Mouse (Mus musculus) embryonic facial prominence, embryonic 10.5 days (tissue): ENCODE results near the gene Plekhh3. TPM values are rescaled to one million over a fixed set of nuclear protein-coding genes. Genes with fewer than 3 reads are reported as not detected.
A peak's percentile ranks its signal among the peaks of the same experiment; 100 is the strongest.

ENCODE experiments used
- DNase-seq: peaks from one replicate; pipeline ENCODE4 v3.0.0-alpha.2; 2017; ENCODE audit warnings: low spot score
- H3K27ac ChIP-seq: fragments of 300-500 bp; sonication (generic); replicated peaks from 2 replicates; pipeline ENCODE4 v1.5.1; 2016; ENCODE audit warnings: mild to moderate bottlenecking
- H3K27me3 ChIP-seq: fragments of 300-500 bp; sonication (generic); replicated peaks from 2 replicates; pipeline ENCODE4 v1.6.1; 2016; ENCODE audit warnings: low read depth, mild to moderate bottlenecking; ENCODE audit not compliant: poor library complexity, severe bottlenecking
- H3K36me3 ChIP-seq: fragments of 300-500 bp; sonication (generic); replicated peaks from 2 replicates; pipeline ENCODE4 v1.6.1; 2016; ENCODE audit warnings: mild to moderate bottlenecking, moderate library complexity
- H3K4me1 ChIP-seq: fragments of 300-500 bp; sonication (generic); 2 replicates; pipeline ENCODE4 v1.6.1; 2016
- H3K4me3 ChIP-seq: fragments of 300-500 bp; sonication (generic); 2 replicates; pipeline ENCODE4 v1.5.1; 2016; ENCODE audit warnings: mild to moderate bottlenecking, moderate library complexity
- H3K9me3 ChIP-seq: fragments of 300-500 bp; sonication (generic); 2 replicates; pipeline ENCODE4 v1.6.1; 2016; ENCODE audit warnings: mild to moderate bottlenecking
- WGBS: fragments of 180-500 bp; shearing (Covaris S2); methylation state at CpG from one replicate; pipeline ENCODE4 v1.1.7; 2016; 5-methylcytosine and 5-hydroxymethylcytosine counted together
- polyA plus RNA-seq: library from polyadenylated mRNA; unstranded; fragments of >200 nt; fragmentation: Nextera tagmentation; extraction: Ambion mirVana; gene quantifications from 2 replicates; pipeline ENCODE4 v1.2.1, GENCODE M21; 2016

Gene Plekhh3
- polyA plus RNA-seq, 1 experiment from 2014 or later, result 4.0 TPM

DNA sequence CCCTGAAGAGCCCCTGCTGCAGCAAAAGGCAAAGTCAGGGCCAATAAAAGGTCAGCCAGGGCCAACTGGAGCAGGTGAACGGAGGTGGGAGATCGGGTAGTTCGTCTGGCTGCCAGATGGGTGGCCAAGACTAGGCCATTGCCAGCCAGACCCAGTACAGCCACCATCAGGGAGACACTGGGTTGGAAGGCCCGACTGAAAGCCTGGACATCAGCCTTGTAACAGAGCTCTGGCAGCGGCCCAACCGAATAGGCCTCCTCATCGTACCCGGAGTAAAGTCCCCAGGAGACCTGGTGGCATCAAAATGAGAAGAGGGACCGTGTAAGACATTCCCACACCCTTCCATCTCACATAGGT is 3.2 kb upstream of the Plekhh3 start:
- no peaks in the 10 kb centered on the region for H3K9me3 ChIP-seq
- peaks cover 85% of the 10 kb centered on the region for H3K27me3 ChIP-seq
- no peak for DNase-seq
- WGBS, result 27% methylated on average over 9 of the region's 9 CpGs
- H3K4me3 ChIP-seq, result peak overlapping the region; percentile 55
- peaks cover 88% of the 10 kb centered on the region for H3K4me1 ChIP-seq
- H3K36me3 ChIP-seq, result no peaks in the 10 kb centered on the region
- H3K27ac ChIP-seq, result peak overlapping the region; percentile 78

DNA sequence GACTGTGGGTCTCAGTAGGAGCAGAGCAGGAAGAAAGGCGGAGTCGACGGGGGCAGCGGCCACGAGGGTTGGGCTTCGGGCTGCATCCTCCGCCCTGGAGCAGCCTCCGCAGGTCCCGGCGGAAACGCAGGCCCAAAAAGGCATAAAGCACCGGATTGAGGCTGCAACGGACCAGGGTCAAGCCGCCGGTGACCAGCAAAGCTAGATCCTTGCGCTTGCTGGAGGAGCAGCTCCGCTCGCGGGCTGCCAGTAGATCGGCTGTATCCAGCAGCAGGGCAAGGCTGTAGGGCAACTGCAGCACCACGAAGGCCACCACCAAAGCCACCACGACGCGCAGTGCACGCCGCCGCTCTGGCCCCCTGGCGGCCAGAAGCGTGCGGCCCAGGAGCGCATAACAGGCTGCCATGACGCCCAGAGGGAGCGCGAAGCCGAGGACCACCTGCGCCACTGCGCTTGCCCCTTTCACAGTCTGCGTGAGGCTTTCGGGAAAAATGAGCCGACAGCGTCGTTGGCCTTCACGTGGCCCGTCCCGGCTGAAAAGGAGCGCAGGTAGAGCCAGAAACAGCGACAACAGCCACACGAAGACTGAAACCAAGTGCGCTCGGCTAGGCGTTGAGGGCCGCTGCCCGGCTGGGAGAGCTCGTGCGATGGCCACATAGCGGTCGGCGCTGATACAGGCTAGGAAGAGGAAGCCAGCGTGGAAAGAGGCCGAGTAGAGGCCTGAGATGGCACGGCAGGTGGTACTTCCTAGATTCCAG is 2.7 kb upstream of the Plekhh3 start:
- Histone ChIP-seq H3K36me3 (no peaks in the 10 kb centered on the region), H3K9me3 (no peaks in the 10 kb centered on the region), H3K4me1 (peaks cover 93% of the 10 kb centered on the region), H3K27me3 (peaks cover 85% of the 10 kb centered on the region), H3K27ac (peak overlapping the region; percentile 78), H3K4me3 (peak overlapping the region; percentile 55)
- peak; percentile 91 for DNase-seq
- WGBS, result under 1% methylated on average over 61 of the region's 61 CpGs

DNA sequence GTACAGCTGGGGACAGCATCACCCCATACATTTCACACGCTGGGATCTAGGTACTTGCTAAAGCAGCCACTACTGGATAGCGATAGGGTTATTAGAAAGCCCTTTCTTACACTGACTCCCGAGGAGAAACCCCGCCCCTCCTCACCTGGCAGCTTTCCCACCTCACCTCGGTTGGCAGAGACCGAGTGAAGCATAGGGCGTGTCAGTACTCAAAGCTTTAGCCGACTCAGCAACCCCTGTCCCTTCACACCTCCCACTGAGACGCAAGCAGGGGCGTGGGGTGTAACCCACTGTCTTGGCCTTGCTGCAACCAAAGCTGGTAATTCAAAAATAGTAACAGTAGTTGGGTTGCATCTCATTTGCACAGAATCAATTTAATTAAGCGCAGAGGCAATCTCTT is 2.0 kb upstream of the Plekhh3 start:
- peak overlapping the region; percentile 55 for H3K4me3 ChIP-seq
- peaks cover 88% of the 10 kb centered on the region for H3K4me1 ChIP-seq
- peaks cover 85% of the 10 kb centered on the region for H3K27me3 ChIP-seq
- H3K27ac ChIP-seq, result peak overlapping the region; percentile 78; the same call in 1 of the 2 replicates
- no peaks in the 10 kb centered on the region for H3K9me3 ChIP-seq
- no peak for DNase-seq
- WGBS, result 5% methylated on average over 11 of the region's 11 CpGs
- H3K36me3 ChIP-seq, result no peaks in the 10 kb centered on the region

DNA sequence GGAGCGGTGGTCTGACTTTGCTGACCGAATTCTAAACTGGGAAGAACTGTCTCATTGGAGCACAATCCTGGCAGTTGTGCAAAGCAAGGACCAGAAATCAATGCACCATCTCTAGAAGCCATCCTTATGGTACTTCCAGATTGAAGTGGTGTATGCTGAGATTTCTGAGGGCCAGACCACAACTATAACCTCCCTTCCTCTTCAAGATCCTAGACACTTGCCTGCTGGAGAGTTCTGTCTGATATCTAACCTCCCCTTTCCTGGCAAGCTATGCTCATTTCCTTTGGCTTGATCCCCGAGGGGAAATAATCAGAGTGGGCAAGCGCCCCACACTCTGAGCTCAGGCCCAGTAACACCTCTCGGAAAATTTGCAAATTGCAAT is 1.3 kb upstream of the Plekhh3 start:
- peaks cover 88% of the 10 kb centered on the region for H3K4me1 ChIP-seq
- no peaks in the 10 kb centered on the region for H3K9me3 ChIP-seq
- WGBS, result 13% methylated on average over 5 of the region's 5 CpGs
- peaks cover 85% of the 10 kb centered on the region for H3K27me3 ChIP-seq
- H3K36me3 ChIP-seq, result peaks cover 4% of the 10 kb centered on the region
- peak overlapping the region; percentile 68 for H3K4me3 ChIP-seq
- H3K27ac ChIP-seq, result peak overlapping the region; percentile 58
- DNase-seq, result no peak

DNA sequence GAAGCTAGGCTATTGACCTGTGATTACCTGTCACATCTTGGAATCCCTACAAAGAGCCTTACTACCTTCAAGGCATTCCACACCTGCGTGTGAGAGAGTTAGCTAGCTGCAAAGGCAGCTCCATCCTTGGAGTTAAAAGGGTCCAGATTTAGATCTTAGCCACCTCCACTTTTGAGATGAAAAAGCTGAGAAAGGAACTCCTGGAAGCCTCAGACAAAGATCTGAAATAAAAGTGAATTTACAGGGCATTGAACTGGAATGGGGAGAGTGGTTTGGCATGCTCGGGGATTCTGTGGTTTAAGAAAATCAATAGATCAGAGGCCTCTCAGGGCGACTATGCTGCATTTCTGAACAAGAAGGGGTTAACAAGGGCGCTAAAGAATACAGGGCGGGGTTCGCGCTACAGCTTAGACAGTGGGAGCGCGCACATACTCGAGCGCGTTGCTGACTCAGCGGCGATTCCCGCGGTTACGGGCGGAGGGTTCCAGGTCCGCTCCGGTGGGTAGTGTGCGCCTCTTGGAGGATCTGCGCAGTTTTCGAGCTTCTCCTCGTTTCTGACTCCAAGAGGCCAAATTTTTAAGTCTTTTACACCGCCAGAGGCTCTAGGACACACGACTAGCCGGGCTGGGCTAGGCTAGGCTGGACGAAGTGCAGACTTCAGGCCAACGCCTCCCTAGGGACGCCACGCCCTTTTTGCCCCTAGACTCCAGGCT is 726 bp upstream of the Plekhh3 start:
- peak overlapping the region; percentile 68 for H3K4me3 ChIP-seq
- peaks cover 9% of the 10 kb centered on the region for H3K36me3 ChIP-seq
- H3K9me3 ChIP-seq, result no peaks in the 10 kb centered on the region
- H3K27ac ChIP-seq, result peak overlapping the region; percentile 58
- peaks cover 83% of the 10 kb centered on the region for H3K4me1 ChIP-seq
- peak; percentile 83 for DNase-seq
- H3K27me3 ChIP-seq, result peaks cover 85% of the 10 kb centered on the region
- whole genome bisulfite sequencing, result under 1% methylated on average over 31 of the region's 31 CpGs

DNA sequence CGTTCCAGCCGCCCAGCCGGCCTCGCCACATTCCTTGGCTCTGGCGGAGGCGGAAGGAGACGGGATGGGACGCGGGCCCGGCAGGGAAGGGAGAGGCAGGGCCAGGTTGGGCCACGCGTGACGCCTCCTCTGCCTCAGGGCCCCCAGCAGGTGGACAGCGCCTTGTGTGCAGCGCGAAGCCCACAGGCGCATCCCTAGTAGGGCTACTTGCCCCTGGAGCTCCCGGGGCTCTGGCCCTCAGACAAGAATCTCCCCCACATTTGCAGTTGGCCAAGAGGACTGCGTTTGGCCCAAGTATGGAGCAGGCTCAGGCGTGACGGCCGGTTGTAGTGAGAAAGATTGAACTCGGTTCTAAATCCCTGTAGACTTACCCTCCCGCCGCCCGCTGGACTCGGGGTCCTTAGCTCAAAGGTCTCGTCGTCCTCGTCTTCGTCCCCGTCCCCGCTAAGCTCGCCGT is 769 bp downstream of the Plekhh3 start, which contains the start of gene Cntnap1:
Gene Cntnap1, plus strand, starts transcription at position 170 of the 457 bp plus-strand sequence.
- Histone ChIP-seq H3K4me3 (peak within 1 kb of the TSS; percentile 68), H3K4me1 (peaks cover 76% of the 10 kb centered on the region), H3K36me3 (peaks cover 13% of the 10 kb centered on the region), H3K9me3 (no peaks in the 10 kb centered on the region), H3K27me3 (peaks cover 85% of the 10 kb centered on the region), H3K27ac (peak within 1 kb of the TSS; percentile 70)
- under 1% methylated on average over 35 of the region's 35 CpGs for WGBS
- peak; percentile 55 for DNase-seq

DNA sequence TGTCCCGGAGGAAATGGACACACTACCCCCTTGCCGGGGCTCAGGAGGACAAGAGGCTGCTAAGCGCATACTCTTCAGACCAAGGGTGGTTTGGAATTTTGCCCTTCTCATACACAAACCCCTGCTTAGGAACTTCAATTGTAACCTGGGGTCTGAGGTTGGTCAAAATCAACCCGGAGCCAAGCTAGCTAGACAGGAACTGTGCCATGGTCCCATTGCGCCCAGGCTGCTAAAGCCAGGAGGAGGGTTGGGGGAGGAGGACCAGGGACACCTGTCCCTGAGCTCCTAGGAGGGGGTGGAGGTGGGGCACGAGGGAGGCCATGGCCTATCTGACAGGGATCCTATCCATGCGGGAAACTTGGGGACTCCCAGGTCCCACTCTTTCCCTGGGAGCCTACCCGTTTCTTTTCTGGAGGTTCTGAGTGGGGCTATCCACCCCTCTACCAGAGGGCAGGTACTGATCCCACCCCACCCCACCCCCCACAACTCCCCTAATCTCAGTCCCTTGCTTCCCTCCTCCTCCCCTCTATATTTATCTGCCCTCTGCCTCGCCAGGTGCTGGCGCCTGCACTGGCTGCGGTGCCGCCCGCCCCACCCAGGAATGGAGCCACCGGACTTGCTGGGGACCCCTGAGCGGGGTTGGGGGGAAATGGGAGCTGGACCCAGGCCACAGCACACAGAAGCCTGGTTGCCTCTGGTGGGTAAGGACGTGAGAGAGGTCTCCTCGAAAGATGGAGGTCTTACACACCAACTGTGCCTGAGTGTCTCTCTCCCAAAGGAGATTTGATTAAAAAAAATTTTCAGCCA is 1.6 kb downstream of the Plekhh3 start:
- peak overlapping the region; percentile 68 for H3K4me3 ChIP-seq
- peaks cover 74% of the 10 kb centered on the region for H3K4me1 ChIP-seq
- DNase-seq, result no peak
- WGBS, result 9% methylated on average over 17 of the region's 17 CpGs
- no peaks in the 10 kb centered on the region for H3K9me3 ChIP-seq
- peaks cover 13% of the 10 kb centered on the region for H3K36me3 ChIP-seq
- no peak overlapping the region for H3K27ac ChIP-seq
- peaks cover 85% of the 10 kb centered on the region for H3K27me3 ChIP-seq

DNA sequence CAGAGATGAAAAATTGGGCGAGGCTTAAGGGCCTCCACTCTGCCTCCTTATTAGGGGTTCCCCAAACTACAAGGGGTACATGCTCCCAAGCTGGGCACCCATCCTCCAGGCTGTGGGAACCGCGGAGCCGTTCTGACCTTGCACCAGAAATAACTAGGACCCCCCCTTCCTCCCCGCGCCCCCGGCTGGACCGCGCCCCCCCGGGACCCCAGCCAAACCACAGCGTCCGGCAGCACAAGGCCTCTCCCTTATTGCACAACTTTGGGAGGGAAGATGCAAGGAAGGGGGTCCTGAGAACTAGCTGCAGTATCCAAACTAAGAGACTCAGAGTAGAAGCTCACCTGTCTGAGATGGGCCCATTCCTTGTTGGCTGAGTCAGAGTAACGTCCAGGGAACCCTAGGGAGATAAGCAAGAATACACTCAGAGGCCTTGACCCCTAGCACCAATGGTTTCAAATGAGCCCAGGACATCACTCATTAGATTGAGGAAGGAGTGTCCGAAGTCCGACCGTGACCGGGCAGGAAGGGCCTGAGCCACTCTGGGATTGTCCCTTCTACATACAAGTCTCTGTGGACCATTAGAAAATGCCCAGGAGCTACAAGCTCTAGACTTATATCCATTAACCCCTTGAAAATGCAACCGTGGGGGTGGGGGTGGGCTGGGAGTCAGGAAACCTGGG is 2.7 kb downstream of the Plekhh3 start:
- DNase-seq, result no peak
- 57% methylated on average over 18 of the region's 18 CpGs for WGBS
- Histone ChIP-seq H3K4me3 (no peak overlapping the region), H3K27me3 (peaks cover 85% of the 10 kb centered on the region), H3K9me3 (no peaks in the 10 kb centered on the region), H3K27ac (no peak overlapping the region), H3K36me3 (peaks cover 20% of the 10 kb centered on the region), H3K4me1 (peaks cover 74% of the 10 kb centered on the region)

DNA sequence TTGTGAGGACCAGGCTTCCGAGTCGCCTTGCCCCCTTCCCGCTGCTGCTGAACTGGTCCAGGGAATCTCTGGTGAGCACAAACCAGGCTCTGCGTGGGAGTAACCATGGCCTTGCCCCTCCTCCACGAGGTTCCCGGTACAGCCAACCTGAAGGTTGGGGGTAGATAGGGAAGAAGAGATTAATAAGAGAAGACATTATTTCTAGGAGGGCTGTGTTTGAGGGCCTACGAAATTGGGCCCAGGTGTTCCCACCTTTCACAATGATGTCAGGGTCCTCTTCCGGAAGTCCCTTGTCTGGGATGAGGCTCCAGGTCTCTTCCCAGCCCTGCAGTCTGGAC is 3.2 kb downstream of the Plekhh3 start:
- DNase-seq, result no peak
- H3K4me1 ChIP-seq, result peaks cover 74% of the 10 kb centered on the region
- H3K36me3 ChIP-seq, result peaks cover 23% of the 10 kb centered on the region
- H3K4me3 ChIP-seq, result 0 out of 2 replicates have a peak overlapping the region, but pooled peaks have one; percentile 8
- peaks cover 85% of the 10 kb centered on the region for H3K27me3 ChIP-seq
- no peak overlapping the region for H3K27ac ChIP-seq
- WGBS, result 38% methylated on average over 8 of the region's 8 CpGs
- no peaks in the 10 kb centered on the region for H3K9me3 ChIP-seq

DNA sequence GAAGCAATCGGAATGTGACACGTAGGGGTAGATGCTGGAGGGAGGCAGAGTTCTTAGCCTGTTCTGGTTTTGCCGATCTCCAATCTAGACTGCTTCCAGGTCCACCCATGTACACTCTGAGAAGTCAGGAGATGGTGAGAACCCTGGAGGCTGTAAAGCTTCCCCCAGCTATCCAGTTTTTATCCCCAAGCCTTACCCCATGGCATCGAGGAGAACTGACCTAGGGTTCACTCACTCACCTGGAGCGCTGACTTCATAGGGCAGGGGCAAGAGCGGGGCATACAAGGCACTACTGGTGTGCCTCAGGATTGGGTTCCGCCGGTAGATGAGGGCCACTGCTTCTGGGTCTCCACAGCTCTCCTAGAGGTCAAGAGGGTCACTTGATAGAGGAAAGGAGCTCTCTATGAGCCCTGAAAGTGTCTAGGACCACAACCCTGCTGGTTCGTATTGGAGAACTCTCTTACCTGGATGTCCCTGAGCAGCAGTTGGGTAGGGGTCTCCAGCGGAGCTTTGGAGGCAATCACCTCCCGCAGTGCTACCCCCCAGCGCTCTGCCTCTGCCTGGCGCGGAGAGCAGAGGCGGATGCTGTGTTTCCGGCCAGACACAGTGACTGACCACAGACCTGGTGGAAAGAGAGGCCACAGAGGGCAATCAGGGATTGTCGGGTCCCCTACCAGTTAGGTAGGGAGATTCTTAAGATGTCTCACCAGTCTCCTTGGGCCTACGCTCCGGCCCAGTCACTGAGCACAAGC is 3.8 kb downstream of the Plekhh3 start:
- Histone ChIP-seq H3K27me3 (peaks cover 88% of the 10 kb centered on the region), H3K9me3 (no peaks in the 10 kb centered on the region), H3K36me3 (peaks cover 23% of the 10 kb centered on the region), H3K4me1 (peaks cover 75% of the 10 kb centered on the region), H3K27ac (no peak overlapping the region), H3K4me3 (peak overlapping the region; percentile 8; the same call in 1 of the 2 replicates)
- DNase-seq, result no peak
- 41% methylated on average over 19 of the region's 19 CpGs for WGBS

DNA sequence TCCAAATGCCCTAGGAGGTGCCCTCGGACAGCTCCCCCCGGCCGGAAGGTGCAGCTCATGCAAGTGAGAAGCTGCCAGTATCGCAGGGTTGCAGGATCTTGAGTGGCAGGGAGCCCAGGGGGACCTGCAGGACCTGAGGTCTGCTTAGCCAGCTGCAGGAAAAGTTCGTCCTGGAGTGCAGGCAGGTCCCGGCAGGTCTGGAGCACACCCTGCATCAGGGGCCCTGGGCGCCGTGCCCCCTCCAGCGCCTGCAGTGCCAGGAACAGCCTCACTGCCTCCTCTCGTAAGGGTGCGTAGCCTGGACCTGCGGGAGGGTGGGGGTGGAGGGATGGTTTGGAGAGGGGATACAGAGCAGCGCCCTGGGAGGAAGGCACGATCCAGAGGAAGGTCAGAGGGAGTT is 4.8 kb downstream of the Plekhh3 start:
- H3K4me1 ChIP-seq, result peaks cover 64% of the 10 kb centered on the region
- peaks cover 23% of the 10 kb centered on the region for H3K36me3 ChIP-seq
- H3K27me3 ChIP-seq, result peaks cover 99% of the 10 kb centered on the region
- no peaks in the 10 kb centered on the region for H3K9me3 ChIP-seq
- H3K27ac ChIP-seq, result no peak overlapping the region
- 33% methylated on average over 14 of the region's 14 CpGs for WGBS
- H3K4me3 ChIP-seq, result 0 out of 2 replicates have a peak overlapping the region, but pooled peaks have one; percentile 25
- no peak for DNase-seq
